Mouse (Mus musculus): Measurements from ENCODE around the gene Serinc1.

DNA sequence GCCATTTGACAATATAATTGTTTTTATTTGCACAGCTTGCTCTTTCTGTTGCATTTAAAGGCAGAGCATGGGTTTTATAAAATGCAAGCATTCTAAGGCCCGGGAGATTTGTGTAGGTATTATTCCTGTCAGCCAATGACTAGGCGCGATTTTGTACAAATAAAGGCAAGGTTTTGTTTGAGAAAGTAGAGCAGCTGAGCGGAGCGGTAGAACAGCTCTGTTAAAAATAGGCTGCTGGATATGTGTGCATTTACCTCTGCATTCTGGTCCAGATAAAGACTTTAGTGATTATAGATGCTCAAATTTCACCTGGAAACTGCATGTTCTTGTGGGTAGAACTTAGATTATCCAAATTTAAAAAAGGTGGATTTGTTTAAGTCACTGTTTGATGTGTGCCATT lies 25.3 kb upstream of the Serinc1 start:
- no peak for TF ChIP-seq CTCF (IDR thresholded peaks at IDR 0.05; ENCODE audit: low read depth, low read length)
- TF ChIP-seq POLR2A (IDR thresholded peaks at IDR 0.05; ENCODE audit: extremely low read depth, insufficient read depth, low read length) = no peak

All from liver, adult 2 months (tissue).